Mouse (Mus musculus) forebrain, postnatal 0 days (tissue): ENCODE results near the gene Cacng2. TPM values are rescaled to one million over a fixed set of nuclear protein-coding genes. Genes with fewer than 3 reads are reported as not detected.

Source experiments
- ATAC-seq: fragments of 200-750 bp; cut with Nextera tagmentation; 2 replicates; pipeline ENCODE4 v1.8.0; 2017; ENCODE audit warnings: mild to moderate bottlenecking, moderate library complexity
- DNase-seq: peaks from one replicate; pipeline ENCODE4 v3.0.0-alpha.2; 2015
- H3K27ac ChIP-seq: fragments of 300-500 bp; sonication (generic); 2 replicates; pipeline ENCODE4 v1.5.1; 2014; ENCODE audit warnings: low read depth, mild to moderate bottlenecking, antibody characterized with exemption, low read length, moderate library complexity, mixed read lengths
- H3K27me3 ChIP-seq: fragments of 300-500 bp; sonication (generic); 2 replicates; pipeline ENCODE4 v1.6.1; 2014; ENCODE audit warnings: mild to moderate bottlenecking, low read length, mixed read lengths; ENCODE audit not compliant: insufficient read depth
- H3K36me3 ChIP-seq: fragments of 300-500 bp; sonication (generic); 2 replicates; pipeline ENCODE4 v1.6.1; 2014; ENCODE audit warnings: mild to moderate bottlenecking, moderate library complexity; ENCODE audit not compliant: insufficient read depth
- H3K4me1 ChIP-seq: fragments of 300-500 bp; sonication (generic); 2 replicates; pipeline ENCODE4 v1.6.1; 2014; ENCODE audit warnings: antibody characterized with exemption; ENCODE audit not compliant: insufficient read depth
- H3K4me2 ChIP-seq: fragments of 300-500 bp; sonication (generic); 2 replicates; pipeline ENCODE4 v1.6.1; 2014; ENCODE audit warnings: low read depth, mild to moderate bottlenecking, moderate library complexity
- H3K4me3 ChIP-seq: fragments of 300-500 bp; sonication (generic); 2 replicates; pipeline ENCODE4 v1.5.1; 2014; ENCODE audit warnings: low read depth, low read length, mixed read lengths
- H3K9ac ChIP-seq: fragments of 300-500 bp; sonication (generic); 2 replicates; pipeline ENCODE4 v1.6.1; 2014; ENCODE audit warnings: mild to moderate bottlenecking
- H3K9me3 ChIP-seq: fragments of 300-500 bp; sonication (generic); 2 replicates; pipeline ENCODE4 v1.6.1; 2016; ENCODE audit warnings: low read length
- CTCF ChIP-seq: sonication (generic); IDR thresholded peaks from 2 replicates; pipeline ENCODE4 v1.5.1; 2016; ENCODE audit warnings: antibody characterized with exemption, control low read depth, low read depth
- WGBS: fragments of 180-500 bp; shearing (Covaris S2); extraction: QIAGEN DNeasy Blood & Tissue Kit; methylation state at CpG from one replicate; pipeline ENCODE4 v1.1.7; 2014; 5-methylcytosine and 5-hydroxymethylcytosine counted together
- polyA plus RNA-seq: library from polyadenylated mRNA; unstranded; fragments of >200 nt; fragmentation: Nextera tagmentation; extraction: Ambion mirVana; gene quantifications from 2 replicates; pipeline ENCODE4 v1.2.1, GENCODE M21; 2015
- total RNA-seq: library from RNA; depleted of rRNA; stranded (reverse); fragments of >200 nt; gene quantifications from 2 replicates; pipeline ENCODE4 v1.2.3, GENCODE M21; 2014; rRNA removed

Cacng2 gene
- total and polyA plus RNA-seq, 2 experiments from 2014 or later = 10.1 to 13.6 TPM

- H3K9me3 ChIP-seq = no peaks in the 10 kb centered on the region
- under 1% methylated on average over 39 of the region's 39 CpGs for WGBS
- H3K36me3 ChIP-seq = peaks cover 52% of the 10 kb centered on the region
- TF ChIP-seq CTCF = peak; percentile 75
- H3K4me2 ChIP-seq = peak within 1 kb of the TSS; percentile 92
- ATAC-seq (peak; percentile 98), DNase-seq (peak; percentile 94)
- H3K9ac ChIP-seq = peak within 1 kb of the TSS; percentile 71
- H3K4me3 ChIP-seq = peak within 1 kb of the TSS; percentile 59
- peaks cover 17% of the 10 kb centered on the region for H3K4me1 ChIP-seq
- peak within 1 kb of the TSS; percentile 67 for H3K27ac ChIP-seq
- H3K27me3 ChIP-seq = no peaks in the 10 kb centered on the region
Measured at GRCm38 (mm10) chr15:77956404-77956901, 163.4 kb downstream of the Cacng2 start, which contains the start of gene Foxred2. TSS of gene Foxred2 (minus strand) at chr15:77956722.

GRCm38 (mm10) chr15:77955440-77956403 lies 164.1 kb downstream of the Cacng2 start:
- no peak for DNase-seq
- H3K27ac ChIP-seq = peak overlapping the region; percentile 67
- H3K4me3 ChIP-seq = peak overlapping the region; percentile 59
- no peaks in the 10 kb centered on the region for H3K27me3 ChIP-seq
- H3K36me3 ChIP-seq = peaks cover 49% of the 10 kb centered on the region
- H3K9ac ChIP-seq = peak overlapping the region; percentile 71
- TF ChIP-seq CTCF = no peak
- peaks cover 17% of the 10 kb centered on the region for H3K4me1 ChIP-seq
- WGBS = 12% methylated on average over 52 of the region's 52 CpGs
- H3K4me2 ChIP-seq = peak overlapping the region; percentile 92
- H3K9me3 ChIP-seq = no peaks in the 10 kb centered on the region
- peak; percentile 34 for ATAC-seq

GRCm38 (mm10) chr15:77954362-77954761 lies 165.5 kb downstream of the Cacng2 start:
- DNase-seq (no peak), ATAC-seq (no peak)
- Histone ChIP-seq H3K9me3 (no peaks in the 10 kb centered on the region), H3K27ac (no peak overlapping the region), H3K4me1 (peaks cover 17% of the 10 kb centered on the region), H3K27me3 (no peaks in the 10 kb centered on the region), H3K4me3 (peak overlapping the region; percentile 13), H3K4me2 (peak overlapping the region; percentile 38), H3K9ac (no peak overlapping the region), H3K36me3 (peaks cover 42% of the 10 kb centered on the region)
- WGBS = 90% methylated on average over 2 of the region's 2 CpGs
- TF ChIP-seq CTCF = no peak

GRCm38 (mm10) chr15:77952921-77953320 lies 166.9 kb downstream of the Cacng2 start:
- H3K27ac ChIP-seq = no peak overlapping the region
- TF ChIP-seq CTCF = no peak
- ATAC-seq = no peak
- no peak overlapping the region for H3K9ac ChIP-seq
- peaks cover 41% of the 10 kb centered on the region for H3K36me3 ChIP-seq
- DNase-seq = no peak
- WGBS = 80% methylated on average over 3 of the region's 3 CpGs
- H3K4me3 ChIP-seq = no peak overlapping the region
- H3K9me3 ChIP-seq = no peaks in the 10 kb centered on the region
- H3K27me3 ChIP-seq = no peaks in the 10 kb centered on the region
- H3K4me2 ChIP-seq = no peak overlapping the region
- H3K4me1 ChIP-seq = peaks cover 17% of the 10 kb centered on the region

- Histone ChIP-seq H3K4me3 (no peak overlapping the region), H3K36me3 (peaks cover 70% of the 10 kb centered on the region), H3K4me2 (no peak overlapping the region), H3K27ac (no peak overlapping the region), H3K4me1 (peaks cover 4% of the 10 kb centered on the region; the same call in 1 of the 2 replicates), H3K27me3 (no peaks in the 10 kb centered on the region), H3K9ac (no peak overlapping the region), H3K9me3 (no peaks in the 10 kb centered on the region)
- no peak for TF ChIP-seq CTCF
- WGBS = 81% methylated on average over 7 of the region's 7 CpGs
- DNase-seq = no peak
- ATAC-seq = no peak
Measured at GRCm38 (mm10) chr15:77949061-77949460, 170.8 kb downstream of the Cacng2 start.

- H3K9ac ChIP-seq = no peak overlapping the region
- H3K9me3 ChIP-seq = no peaks in the 10 kb centered on the region
- no peak overlapping the region for H3K27ac ChIP-seq
- TF ChIP-seq CTCF = no peak
- ATAC-seq (no peak), DNase-seq (no peak)
- no peaks in the 10 kb centered on the region for H3K4me1 ChIP-seq
- 92% methylated on average over 4 of the region's 4 CpGs for WGBS
- no peak overlapping the region for H3K4me3 ChIP-seq
- peaks cover 75% of the 10 kb centered on the region for H3K36me3 ChIP-seq
- no peaks in the 10 kb centered on the region for H3K27me3 ChIP-seq
- no peak overlapping the region for H3K4me2 ChIP-seq
Measured at GRCm38 (mm10) chr15:77945711-77946110, 174.1 kb downstream of the Cacng2 start.

Other genes with a start within 250 kb of the Cacng2 start
- 35.8 and 36.5 TPM in 2 replicates for gene Txn2, start 191.0 kb downstream of the Cacng2 start, total RNA-seq
- 200 and 227 TPM in 2 replicates for gene Txn2, start 191.0 kb downstream of the Cacng2 start, polyA plus RNA-seq
- gene Foxred2, start 163.3 kb downstream of the Cacng2 start, total RNA-seq = 24.5 and 26.9 TPM in 2 replicates
- 9.4 and 10.6 TPM in 2 replicates for gene Foxred2, start 163.3 kb downstream of the Cacng2 start, polyA plus RNA-seq
- gene Eif3d, start 149.2 kb downstream of the Cacng2 start, total RNA-seq = 165 and 167 TPM in 2 replicates
- gene Eif3d, start 149.2 kb downstream of the Cacng2 start, polyA plus RNA-seq = 130 and 165 TPM in 2 replicates
- gene Ift27, start 54.1 kb upstream of the Cacng2 start, total RNA-seq = 41.2 and 43.1 TPM in 2 replicates
- gene Ift27, start 54.1 kb upstream of the Cacng2 start, polyA plus RNA-seq = 134 and 145 TPM in 2 replicates
- 0.33 and 0.77 TPM in 2 replicates for gene Pvalb, start 86.4 kb upstream of the Cacng2 start, total RNA-seq
- gene Pvalb, start 86.4 kb upstream of the Cacng2 start, polyA plus RNA-seq = 1.8 and 2.8 TPM in 2 replicates
- gene Ncf4, start 124.8 kb upstream of the Cacng2 start, total RNA-seq = 2.0 and 3.5 TPM in 2 replicates
- gene Ncf4, start 124.8 kb upstream of the Cacng2 start, polyA plus RNA-seq = 0.86 and 1.4 TPM in 2 replicates
- 0.43 and 1.2 TPM in 2 replicates for gene Csf2rb2, start 185.7 kb upstream of the Cacng2 start, total RNA-seq
- gene Csf2rb2, start 185.7 kb upstream of the Cacng2 start, polyA plus RNA-seq = 0.13 and 0.16 TPM in 2 replicates
- gene Csf2rb, start 205.7 kb upstream of the Cacng2 start, total RNA-seq = 0.77 and 1.00 TPM in 2 replicates
- gene Csf2rb, start 205.7 kb upstream of the Cacng2 start, polyA plus RNA-seq = 0.62 and 0.74 TPM in 2 replicates